12 mouse cellular contexts compared by ENCODE assay signal in the genomic region with DNA sequence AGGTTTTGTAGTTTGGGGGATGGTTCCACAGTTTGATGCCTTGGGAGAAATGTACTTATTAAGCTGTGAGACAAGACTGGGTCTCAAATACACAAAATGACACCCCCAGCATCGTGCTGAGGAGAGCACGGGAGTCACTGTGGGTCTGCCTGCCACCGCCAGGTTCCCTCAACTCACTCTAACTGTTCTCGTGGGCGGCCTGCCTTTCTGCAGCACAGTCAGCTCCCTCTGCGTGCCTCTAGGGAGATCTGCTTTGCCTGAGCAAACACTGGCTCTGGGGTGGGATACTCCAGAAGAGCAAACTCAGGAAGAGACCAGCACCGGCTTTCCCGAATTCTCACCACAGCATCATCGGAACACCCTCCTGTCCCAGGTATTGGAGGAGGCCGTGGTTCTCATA.
"Had no signal": no experiment of that assay in that cellular context is flagged by ENCODE, and none has a peak within 500 bp of the region (broad histone marks: within the 10 kb centered on the region; RNA-seq: fewer than 3 reads in every experiment).

No protein-coding gene starts in this region.

- ATAC-seq: intestine, embryonic 16.5 days had no signal

- H3K36me3 ChIP-seq: hindbrain, embryonic 15.5 days; limb, embryonic 13.5 days; neural tube, embryonic 15.5 days had no signal

- H3K27me3 ChIP-seq: hindbrain, embryonic 15.5 days; limb, embryonic 13.5 days; neural tube, embryonic 15.5 days had no signal

- H3K4me1 ChIP-seq: limb, embryonic 13.5 days had no signal

- H3K27ac ChIP-seq: hindbrain, embryonic 15.5 days; limb, embryonic 13.5 days; neural tube, embryonic 15.5 days had no signal

- H3K4me2 ChIP-seq: hindbrain, embryonic 15.5 days; limb, embryonic 13.5 days; lung, embryonic 14.5 days; midbrain, embryonic 11.5 days; neural tube, embryonic 15.5 days had no signal

- H3K9me3 ChIP-seq: hindbrain, embryonic 15.5 days; limb, embryonic 13.5 days; neural tube, embryonic 15.5 days had no signal

- H3K9ac ChIP-seq: hindbrain, embryonic 15.5 days; limb, embryonic 13.5 days; lung, embryonic 14.5 days; neural tube, embryonic 15.5 days had no signal

- H3K4me3 ChIP-seq: hindbrain, embryonic 15.5 days; limb, embryonic 13.5 days; myocyte; neural tube, embryonic 15.5 days had no signal

- DNase-seq: kidney, adult 8-10 months; kidney, postnatal 10 days; lung, embryonic 14.5 days; lung, postnatal 10 days; lung, postnatal 4 days; thymus, postnatal 36 days had no signal
